Mouse (Mus musculus): ENCODE measurements at regions not wholly inside any gene's neighbourhood (a gene's known extent, or its start where the extent isn't known, plus 50 kb on each side); places are given as distances from the start of the nearest gene placed in this dataset.

GRCm38 (mm10) chr4:34484273-34484672, 66.5 kb upstream of the Akirin2 start:
- Histone ChIP-seq H3K4me1 (replicated peaks) (no peaks in the 10 kb centered on the region), H3K4me3 (no peak overlapping the region), H3K4me2 (no peak overlapping the region), H3K9ac (no peak overlapping the region), H3K9me3 (no peaks in the 10 kb centered on the region), H3K27ac (no peak overlapping the region), H3K36me3 (no peaks in the 10 kb centered on the region), H3K27me3 (no peaks in the 10 kb centered on the region)
- 67% methylated on average over 1 of the region's 1 CpGs for WGBS
- no peak for ATAC-seq (ENCODE audit: low FRiP score)

- Histone ChIP-seq H3K4me2 (no peak overlapping the region), H3K4me1 (replicated peaks) (no peaks in the 10 kb centered on the region), H3K9me3 (no peaks in the 10 kb centered on the region), H3K4me3 (no peak overlapping the region), H3K9ac (no peak overlapping the region), H3K27ac (no peak overlapping the region), H3K27me3 (no peaks in the 10 kb centered on the region), H3K36me3 (no peaks in the 10 kb centered on the region)
- 85% methylated on average over 17 of the region's 17 CpGs for WGBS
- no peak for ATAC-seq (ENCODE audit: low FRiP score)
Observed at GRCm38 (mm10) chr4:34485574-34485973, 65.2 kb upstream of the Akirin2 start.

- H3K4me3 ChIP-seq = no peak overlapping the region
- H3K4me2 ChIP-seq = no peak overlapping the region
- H3K36me3 ChIP-seq = no peaks in the 10 kb centered on the region
- no peak for ATAC-seq (ENCODE audit: low FRiP score)
- no peak overlapping the region for H3K27ac ChIP-seq
- WGBS = 89% methylated on average over 10 of the region's 10 CpGs
- H3K9me3 ChIP-seq = peaks cover 4% of the 10 kb centered on the region; the same call in 1 of the 2 replicates
- H3K9ac ChIP-seq = no peak overlapping the region
- no peaks in the 10 kb centered on the region for H3K4me1 ChIP-seq (replicated peaks)
- no peaks in the 10 kb centered on the region for H3K27me3 ChIP-seq
Observed at GRCm38 (mm10) chr4:34494961-34495723, 55.6 kb upstream of the Akirin2 start.

GRCm38 (mm10) chr4:34498325-34498724, 52.4 kb upstream of the Akirin2 start:
- Histone ChIP-seq H3K4me3 (no peak overlapping the region), H3K9me3 (peaks cover 4% of the 10 kb centered on the region; the same call in 1 of the 2 replicates), H3K9ac (no peak overlapping the region), H3K36me3 (no peaks in the 10 kb centered on the region), H3K27ac (no peak overlapping the region), H3K4me1 (replicated peaks) (no peaks in the 10 kb centered on the region), H3K27me3 (no peaks in the 10 kb centered on the region), H3K4me2 (no peak overlapping the region)
- 92% methylated on average over 9 of the region's 9 CpGs for WGBS
- no peak for ATAC-seq (ENCODE audit: low FRiP score)

GRCm38 (mm10) chr4:34498781-34499180, 52.0 kb upstream of the Akirin2 start:
- 93% methylated on average over 7 of the region's 7 CpGs for WGBS
- Histone ChIP-seq H3K9ac (no peak overlapping the region), H3K4me3 (no peak overlapping the region), H3K4me1 (replicated peaks) (no peaks in the 10 kb centered on the region), H3K9me3 (peaks cover 4% of the 10 kb centered on the region; the same call in 1 of the 2 replicates), H3K36me3 (no peaks in the 10 kb centered on the region), H3K4me2 (no peak overlapping the region), H3K27ac (no peak overlapping the region), H3K27me3 (no peaks in the 10 kb centered on the region)
- no peak for ATAC-seq (ENCODE audit: low FRiP score)

GRCm38 (mm10) chr4:34499731-34500130, 51.0 kb upstream of the Akirin2 start:
- Histone ChIP-seq H3K27ac (no peak overlapping the region), H3K9ac (no peak overlapping the region), H3K4me2 (no peak overlapping the region), H3K27me3 (no peaks in the 10 kb centered on the region), H3K4me3 (no peak overlapping the region), H3K4me1 (replicated peaks) (no peaks in the 10 kb centered on the region), H3K36me3 (no peaks in the 10 kb centered on the region), H3K9me3 (peaks cover 4% of the 10 kb centered on the region; the same call in 1 of the 2 replicates)
- WGBS = 95% methylated on average over 3 of the region's 3 CpGs
- no peak for ATAC-seq (ENCODE audit: low FRiP score)

Data from hindbrain, embryonic 13.5 days (tissue).